Mouse (Mus musculus) urinary bladder, postnatal 10 days (tissue): Measurements from ENCODE around the gene Slc2a10.

ENCODE experiments used
- DNase-seq: peaks from one replicate; pipeline ENCODE4 v3.0.0; 2022; ENCODE audit warnings: low spot score

Gene Slc2a10

GRCm38 (mm10) chr2:165563298-165564058 is 59.9 kb downstream of the Slc2a10 start:
- no peak for DNase-seq

- no peak for DNase-seq
These were observed 60.5 kb downstream of the Slc2a10 start for GRCm38 (mm10) chr2:165564101-165564500.

GRCm38 (mm10) chr2:165564620-165565019 is 61.0 kb downstream of the Slc2a10 start:
- DNase-seq, result no peak

- DNase-seq, result no peak
These were observed 63.3 kb downstream of the Slc2a10 start for GRCm38 (mm10) chr2:165566898-165567297.

GRCm38 (mm10) chr2:165567820-165568219 is 64.2 kb downstream of the Slc2a10 start:
- DNase-seq, result no peak

- DNase-seq, result no peak
These were observed 65.3 kb downstream of the Slc2a10 start for GRCm38 (mm10) chr2:165568911-165569310.
